Mouse (Mus musculus) liver, adult 2 months (tissue): ENCODE data around the gene Rfwd3. TPM values are rescaled to one million over a fixed set of nuclear protein-coding genes. Genes with fewer than 3 reads are reported as not detected.
"Not testable (repeated sequence)": the region's sequence is repeated elsewhere in the genome, so short reads cannot be mapped to it uniquely, and the experiment has no call there.

Experiments
- DNase-seq: peaks from one replicate; pipeline ENCODE4 v3.0.0-alpha.2; 2011; ENCODE audit warnings: low read depth, low spot score; ENCODE audit errors: extremely low read depth
- H3K27ac ChIP-seq: fragments of 200-500 bp; replicated peaks from 2 replicates; pipeline ENCODE4 v1.5.1; 2012; ENCODE audit warnings: low read depth, mild to moderate bottlenecking, control low read depth, inconsistent platforms, low read length; ENCODE audit not compliant: insufficient read depth
- H3K27me3 ChIP-seq: fragments of 200-500 bp; 2 replicates; pipeline ENCODE4 v1.6.1; 2012; ENCODE audit warnings: mild to moderate bottlenecking, moderate library complexity, low read length, inconsistent platforms; ENCODE audit not compliant: control insufficient read depth, insufficient read depth
- H3K36me3 ChIP-seq: fragments of 200-500 bp; 2 replicates; pipeline ENCODE4 v1.6.1; 2012; ENCODE audit warnings: low read length, inconsistent platforms; ENCODE audit not compliant: control insufficient read depth, insufficient read depth
- H3K4me1 ChIP-seq: fragments of 200-500 bp; 2 replicates; pipeline ENCODE4 v1.6.1; 2011; ENCODE audit warnings: low read length; ENCODE audit not compliant: control insufficient read depth, insufficient read depth
- H3K4me3 ChIP-seq: fragments of 200-500 bp; 2 replicates; pipeline ENCODE4 v1.5.1; 2011; ENCODE audit warnings: low read depth, mild to moderate bottlenecking, control low read depth, low read length, moderate library complexity; ENCODE audit not compliant: insufficient read depth
- H3K79me2 ChIP-seq: fragments of 200-500 bp; 2 replicates; pipeline ENCODE4 v1.6.1; 2012; ENCODE audit warnings: inconsistent platforms, mild to moderate bottlenecking, low read length, moderate library complexity; ENCODE audit not compliant: control insufficient read depth, insufficient read depth
- H3K9ac ChIP-seq: fragments of 200-500 bp; 2 replicates; pipeline ENCODE4 v1.6.1; 2012; ENCODE audit warnings: low read depth, mild to moderate bottlenecking, control low read depth, inconsistent platforms, low read length
- CTCF ChIP-seq: fragments of 200-500 bp; IDR thresholded peaks from 2 replicates; pipeline ENCODE4 v1.5.1; 2011; ENCODE audit warnings: low read depth, low read length, control low read depth
- POLR2A ChIP-seq: fragments of 200-500 bp; IDR thresholded peaks from 2 replicates; pipeline ENCODE4 v1.6.1; 2011; ENCODE audit warnings: low read length, control low read depth; ENCODE audit not compliant: insufficient read depth; ENCODE audit errors: extremely low read depth
- WGBS: fragments of 180-500 bp; shearing (Covaris S2); methylation state at CpG from one replicate; pipeline ENCODE4 v1.1.7; 2018; 5-methylcytosine and 5-hydroxymethylcytosine counted together
- polyA plus RNA-seq: library from polyadenylated mRNA; depleted of rRNA; stranded (reverse); fragments of >200 nt; gene quantifications from 2 replicates; pipeline ENCODE4 v1.2.3, GENCODE M21; 2012
- total RNA-seq: library from RNA; depleted of rRNA; stranded (reverse); fragments of >200 nt; gene quantifications from 2 replicates; pipeline ENCODE4 v1.2.3, GENCODE M21; 2014

The Rfwd3 gene
- total and polyA plus RNA-seq, 2 experiments, result 6.3 to 12.2 TPM

GRCm38 (mm10) chr8:111252487-111253112, 47.4 kb downstream of the Rfwd3 start:
- Histone ChIP-seq H3K9ac (no peak overlapping the region), H3K36me3 (no peaks in the 10 kb centered on the region), H3K27me3 (no peaks in the 10 kb centered on the region), H3K79me2 (peaks cover 30% of the 10 kb centered on the region; the same call in 1 of the 2 replicates), H3K4me1 (peaks cover 2% of the 10 kb centered on the region; the same call in 1 of the 2 replicates), H3K4me3 (no peak overlapping the region), H3K27ac (no peak overlapping the region)
- WGBS, result 45% methylated on average over 4 of the region's 4 CpGs
- TF ChIP-seq CTCF (no peak), POLR2A (no peak)
- DNase-seq, result no peak

DNA sequence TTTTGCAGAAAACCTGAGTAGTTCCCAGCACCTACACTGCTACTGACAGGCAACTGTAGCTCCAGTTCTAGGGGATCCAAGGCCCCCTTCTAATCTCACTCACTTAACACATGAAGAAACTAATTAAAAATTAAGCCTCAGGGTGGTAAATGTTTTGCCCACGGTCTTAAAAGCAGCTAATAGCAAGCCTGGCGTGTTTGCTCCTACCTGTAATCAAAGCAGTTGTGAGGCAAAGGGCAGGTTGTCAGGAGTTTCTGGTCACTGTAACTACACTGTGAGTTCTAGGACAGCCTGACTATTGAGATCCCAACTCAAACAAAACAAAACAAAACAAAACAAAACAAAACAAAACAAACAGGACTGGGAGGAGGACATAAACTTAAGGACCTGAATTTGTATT, 49.9 kb downstream of the Rfwd3 start:
- H3K9ac ChIP-seq, result no peak overlapping the region
- peaks cover 4% of the 10 kb centered on the region for H3K4me1 ChIP-seq
- DNase-seq, result no peak
- H3K27me3 ChIP-seq, result no peaks in the 10 kb centered on the region
- H3K79me2 ChIP-seq, result peaks cover 22% of the 10 kb centered on the region; the same call in 1 of the 2 replicates
- no peak overlapping the region for H3K27ac ChIP-seq
- no peaks in the 10 kb centered on the region for H3K36me3 ChIP-seq
- 32% methylated on average over 2 of the region's 2 CpGs for WGBS
- TF ChIP-seq POLR2A (no peak), CTCF (no peak)
- H3K4me3 ChIP-seq, result no peak overlapping the region

- Histone ChIP-seq H3K4me3 (no peak overlapping the region), H3K79me2 (peaks cover 22% of the 10 kb centered on the region; the same call in 1 of the 2 replicates), H3K36me3 (no peaks in the 10 kb centered on the region), H3K27ac (no peak overlapping the region), H3K4me1 (peaks cover 4% of the 10 kb centered on the region), H3K9ac (no peak overlapping the region), H3K27me3 (no peaks in the 10 kb centered on the region)
- no peak for DNase-seq
- TF ChIP-seq POLR2A (no peak), CTCF (no peak)
These were observed 51.9 kb downstream of the Rfwd3 start for GRCm38 (mm10) chr8:111248136-111248535.

DNA sequence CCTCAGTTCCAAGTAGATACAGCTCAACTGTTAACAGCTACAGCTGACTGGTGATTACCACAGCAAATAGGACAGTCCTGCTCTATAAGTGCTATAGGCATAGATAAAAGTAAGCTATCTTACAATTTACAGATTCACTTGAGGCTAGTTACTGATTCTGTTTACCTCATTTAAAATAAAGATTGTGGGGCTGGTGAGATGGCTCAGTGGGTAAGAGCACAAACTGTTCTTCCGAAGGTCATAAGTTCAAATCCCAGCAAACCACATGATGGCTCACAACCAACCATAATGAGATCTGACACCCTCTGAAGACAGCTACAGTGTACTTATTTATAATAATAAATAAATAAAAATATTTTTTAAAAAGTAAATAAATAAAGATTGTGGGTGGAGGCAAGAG, 53.2 kb downstream of the Rfwd3 start:
- not testable (repeated sequence) for H3K4me1 ChIP-seq, H3K27me3 ChIP-seq, H3K9ac ChIP-seq, DNase-seq, H3K36me3 ChIP-seq, H3K4me3 ChIP-seq, H3K27ac ChIP-seq
- peaks cover 22% of the 10 kb centered on the region; the same call in 1 of the 2 replicates for H3K79me2 ChIP-seq
- 98% methylated on average over 1 of the region's 1 CpGs for WGBS

GRCm38 (mm10) chr8:111246287-111246830, 53.7 kb downstream of the Rfwd3 start:
- H3K9ac ChIP-seq, result no peak overlapping the region
- peaks cover 25% of the 10 kb centered on the region; the same call in 1 of the 2 replicates for H3K79me2 ChIP-seq
- no peak overlapping the region for H3K27ac ChIP-seq
- H3K27me3 ChIP-seq, result no peaks in the 10 kb centered on the region
- no peak for TF ChIP-seq POLR2A
- no peak for TF ChIP-seq CTCF
- H3K4me3 ChIP-seq, result no peak overlapping the region
- 46% methylated on average over 4 of the region's 4 CpGs for WGBS
- peaks cover 4% of the 10 kb centered on the region for H3K4me1 ChIP-seq
- peak; percentile 23 for DNase-seq
- no peaks in the 10 kb centered on the region for H3K36me3 ChIP-seq

- Histone ChIP-seq H3K9ac (no peak overlapping the region), H3K27ac (no peak overlapping the region), H3K79me2 (peaks cover 6% of the 10 kb centered on the region; the same call in 1 of the 2 replicates), H3K4me3 (no peak overlapping the region), H3K36me3 (no peaks in the 10 kb centered on the region), H3K27me3 (no peaks in the 10 kb centered on the region), H3K4me1 (no peaks in the 10 kb centered on the region)
- peak; percentile 15 for DNase-seq
- 89% methylated on average over 3 of the region's 3 CpGs for WGBS
- no peak for TF ChIP-seq POLR2A
- TF ChIP-seq CTCF, result no peak
These were observed 62.7 kb downstream of the Rfwd3 start for GRCm38 (mm10) chr8:111237301-111237700.
